ENCODE assay signal across 9 mouse cellular contexts in genomic region chr5:123288079-123288478, GRCm38 (mm10). TPM values are rescaled to one million over a fixed set of nuclear protein-coding genes. Genes with fewer than 3 reads are reported as not detected.
A peak's percentile ranks its signal among the peaks of the same experiment; 100 is the strongest.
DNase-seq lines count a peak whose midpoint lies in the region; ATAC-seq and TF ChIP-seq lines count a peak whose summit lies in the region.
"Had no signal": no experiment of that assay in that cellular context is flagged by ENCODE, and none has a peak within 500 bp of the region (broad histone marks: within the 10 kb centered on the region; RNA-seq: fewer than 3 reads in every experiment).

No protein-coding gene starts in this region.

- H3K9me3 ChIP-seq in kidney, embryonic 16.5 days (ENCODE audit: low read length) = 0 out of 2 replicates have a peak, but pooled peaks cover 3% of the 10 kb centered on the region
- H3K9me3 ChIP-seq in CH12.LX (replicated peaks; ENCODE audit: low read length) = no peaks in the 10 kb centered on the region
- no peaks in the 10 kb centered on the region for H3K9me3 ChIP-seq in hindbrain, embryonic 14.5 days (ENCODE audit: control insufficient read depth, low read length)
- H3K9me3 ChIP-seq: forebrain, embryonic 13.5 days had no signal

- no peak overlapping the region for H3K4me3 ChIP-seq in kidney, adult 2 months (ENCODE audit: insufficient read depth, low read depth, low read length)
- H3K4me3 ChIP-seq in kidney, embryonic 16.5 days (ENCODE audit: low read length) = no peak overlapping the region
- no peak overlapping the region for H3K4me3 ChIP-seq in CH12.LX (replicated peaks in 1 of 3; ENCODE audit: low read depth in 2 of 3, low read length in 2 of 3, poor library complexity in 1 of 3)
- H3K4me3 ChIP-seq in hindbrain, embryonic 14.5 days (replicated peaks; ENCODE audit: low read length) = no peak overlapping the region
- H3K4me3 ChIP-seq: forebrain, embryonic 13.5 days had no signal

- H3K79me2 ChIP-seq in CH12.LX (replicated peaks; ENCODE audit: control insufficient read depth, extremely low read depth, insufficient read depth, poor library complexity, severe bottlenecking) = no peaks in the 10 kb centered on the region

- H3K4me2 ChIP-seq in kidney, embryonic 16.5 days (replicated peaks; ENCODE audit: low read depth, low read length) = no peak overlapping the region
- H3K4me2 ChIP-seq in CH12.LX (ENCODE audit: insufficient read depth, low read depth, poor library complexity, severe bottlenecking) = no peak overlapping the region
- H3K4me2 ChIP-seq in hindbrain, embryonic 14.5 days (replicated peaks) = no peak overlapping the region
- H3K4me2 ChIP-seq: forebrain, embryonic 13.5 days had no signal

- dilution Hi-C loops in CH12.LX (cut with MboI; ENCODE audit: extremely low pct_ligation_motif_present, extremely low pct_unique_long_range_greater_than_20kb, low sequenced_read_pairs) = no loop called here

- no peaks in the 10 kb centered on the region for H3K36me3 ChIP-seq in kidney, adult 2 months (ENCODE audit: control insufficient read depth, insufficient read depth, low read length)
- H3K36me3 ChIP-seq in kidney, embryonic 16.5 days (ENCODE audit: insufficient read depth, low read length) = no peaks in the 10 kb centered on the region
- H3K36me3 ChIP-seq in CH12.LX (replicated peaks in 1 of 2; ENCODE audit: control insufficient read depth in 1 of 2, insufficient read depth in 1 of 2, low read length in 1 of 2) = no peaks in the 10 kb centered on the region
- H3K36me3 ChIP-seq in hindbrain, embryonic 14.5 days (replicated peaks; ENCODE audit: control insufficient read depth, insufficient read depth) = no peaks in the 10 kb centered on the region

- no peak for DNase-seq in kidney, adult 2 months
- DNase-seq in CH12.LX (ENCODE audit: extremely low read depth) = peak; percentile 10
- peak; percentile 46 for DNase-seq in NIH3T3 (ENCODE audit: low read depth)
- no peak for DNase-seq in hindbrain, embryonic 14.5 days (ENCODE audit: low spot score)
- no peak for DNase-seq in urinary bladder, postnatal 36 days (ENCODE audit: low spot score in 2 of 2)
- DNase-seq: cerebellum, adult 9-10 months had no signal

- H3K4me1 ChIP-seq in kidney, adult 2 months (ENCODE audit: control insufficient read depth, insufficient read depth, low read length) = no peaks in the 10 kb centered on the region
- H3K4me1 ChIP-seq in kidney, embryonic 16.5 days (ENCODE audit: insufficient read depth, low read length) = no peaks in the 10 kb centered on the region
- H3K4me1 ChIP-seq in CH12.LX (ENCODE audit: control insufficient read depth in 1 of 2, insufficient read depth in 2 of 2) = no peaks in the 10 kb centered on the region
- no peaks in the 10 kb centered on the region for H3K4me1 ChIP-seq in hindbrain, embryonic 14.5 days (replicated peaks; ENCODE audit: control insufficient read depth, insufficient read depth, low read length)
- H3K4me1 ChIP-seq: forebrain, embryonic 13.5 days had no signal

- in situ Hi-C loops in CH12.LX (cut with MboI; ENCODE audit: low pct_ligation_motif_present, low pct_unique_long_range_greater_than_20kb, low sequenced_read_pairs) = no loop called here

- peak; percentile 39 for TF ChIP-seq RAD21 in CH12.LX (IDR thresholded peaks at IDR 0.05; ENCODE audit: low read depth, low read length)

- TF ChIP-seq POLR2A in kidney, adult 2 months (IDR thresholded peaks at IDR 0.05; ENCODE audit: low read depth, low read length) = no peak
- no peak for TF ChIP-seq POLR2A in CH12.LX (IDR thresholded peaks at IDR 0.05; ENCODE audit: low read depth, low read length)

- WGBS in kidney, adult 2 months = 88% methylated on average over 5 of the region's 5 CpGs
- WGBS in kidney, embryonic 16.5 days = 91% methylated on average over 5 of the region's 5 CpGs
- 86% methylated on average over 5 of the region's 5 CpGs for WGBS in hindbrain, embryonic 14.5 days

- no peak overlapping the region for H3K9ac ChIP-seq in kidney, embryonic 16.5 days (replicated peaks; ENCODE audit: low read length)
- no peak overlapping the region for H3K9ac ChIP-seq in CH12.LX (ENCODE audit: insufficient read depth, low read depth)
- no peak overlapping the region for H3K9ac ChIP-seq in hindbrain, embryonic 14.5 days
- H3K9ac ChIP-seq: forebrain, embryonic 13.5 days had no signal

- no peak for TF ChIP-seq EP300 in CH12.LX (IDR thresholded peaks at IDR 0.05; ENCODE audit: low read length)

- H3K27me3 ChIP-seq in kidney, adult 2 months (replicated peaks; ENCODE audit: control insufficient read depth, insufficient read depth, low read length) = no peaks in the 10 kb centered on the region
- H3K27me3 ChIP-seq in kidney, embryonic 16.5 days (ENCODE audit: insufficient read depth, low read length) = no peaks in the 10 kb centered on the region
- no peaks in the 10 kb centered on the region for H3K27me3 ChIP-seq in CH12.LX (replicated peaks)
- no peaks in the 10 kb centered on the region for H3K27me3 ChIP-seq in hindbrain, embryonic 14.5 days (ENCODE audit: control insufficient read depth, insufficient read depth, low read length)
- H3K27me3 ChIP-seq: forebrain, embryonic 13.5 days had no signal

- H3K27ac ChIP-seq in kidney, adult 2 months (ENCODE audit: insufficient read depth, low read depth, low read length) = no peak overlapping the region
- no peak overlapping the region for H3K27ac ChIP-seq in kidney, embryonic 16.5 days (ENCODE audit: low read length)
- no peak overlapping the region for H3K27ac ChIP-seq in CH12.LX (ENCODE audit: insufficient read depth, low read depth)
- no peak overlapping the region for H3K27ac ChIP-seq in hindbrain, embryonic 14.5 days
- H3K27ac ChIP-seq: forebrain, embryonic 13.5 days had no signal

- peak; percentile 30; the same call in 1 of the 2 replicates for TF ChIP-seq CTCF in kidney, adult 2 months (conservative IDR thresholded peaks at IDR 0.05; ENCODE audit: insufficient read depth, insufficient read length, low read depth, low read length)
- peak in 1 of 2 experiments; percentile 64; a peak in 2 of 4 replicates for TF ChIP-seq CTCF in CH12.LX (conservative IDR thresholded peaks at IDR 0.05 in 1 of 2, IDR thresholded peaks at IDR 0.05 in 1 of 2; ENCODE audit: low read depth in 2 of 2, low read length in 2 of 2)

- no peak for ATAC-seq in kidney, embryonic 16.5 days (ENCODE audit: low FRiP score, low TSS enrichment)
- peak; percentile 55 for ATAC-seq in megakaryocyte progenitor cell, adult 5-6 weeks (replicated peaks; ENCODE audit: poor library complexity)
- no peak for ATAC-seq in hindbrain, embryonic 14.5 days (ENCODE audit: low FRiP score)
- ATAC-seq: forebrain, embryonic 13.5 days had no signal

TF ChIP-seq in CH12.LX, 34 proteins besides CTCF, POLR2A, EP300 and RAD21:
- no peak for TF ChIP-seq MAX (IDR thresholded peaks at IDR 0.05; ENCODE audit: low read length)
- peak; percentile 39 for TF ChIP-seq SMC3 (IDR thresholded peaks at IDR 0.05; ENCODE audit: low read depth, low read length)
TF ChIP-seq in CH12.LX: peak in this region for 1.

RNA-seq across cellular contexts. Expression of gene Wdr66, which starts 36.2 kb away (rescaled TPM):
- polyA plus RNA-seq in kidney, adult 2 months (2012; rRNA removed) = 2.6 and 2.9 TPM in 2 replicates
- 1.5 and 1.7 TPM in 2 replicates for polyA plus RNA-seq in kidney, embryonic 16.5 days (2015; fragmentation: Nextera tagmentation; extraction: Ambion mirVana)
- 0.13 and 0.21 TPM in 2 replicates for total RNA-seq in CH12.LX (2012; rRNA removed)
- total RNA-seq in CH12.LX (2014; rRNA removed) = 0.21 TPM in 1 of 2 replicates, not detected in the other
- polyA plus RNA-seq in CH12.LX (2012; ENCODE audit: insufficient read length, low read depth) = 0.34 and 0.55 TPM in 2 replicates
- 0.07 TPM in 1 of 2 replicates, not detected in the other for total RNA-seq in megakaryocyte progenitor cell, adult 5-6 weeks (2015)
- not detected in 2 replicates for total RNA-seq in megakaryocyte progenitor cell, adult 5-6 weeks (2017)
- 1.6 TPM in 2 replicates for polyA plus RNA-seq in hindbrain, embryonic 14.5 days (2014; fragmentation: Nextera tagmentation; extraction: Ambion mirVana)

RNA-seq across cellular contexts. Expression of gene Bcl7a, which starts 55.6 kb away (rescaled TPM):
- polyA plus RNA-seq in kidney, adult 2 months (2012; rRNA removed) = 23.4 and 25.4 TPM in 2 replicates
- 40.0 and 47.9 TPM in 2 replicates for polyA plus RNA-seq in kidney, embryonic 16.5 days (2015; fragmentation: Nextera tagmentation; extraction: Ambion mirVana)
- 3.6 and 4.3 TPM in 2 replicates for total RNA-seq in CH12.LX (2012; rRNA removed)
- 1.9 and 2.3 TPM in 2 replicates for total RNA-seq in CH12.LX (2014; rRNA removed)
- 6.3 and 7.2 TPM in 2 replicates for polyA plus RNA-seq in CH12.LX (2012; ENCODE audit: insufficient read length, low read depth)
- 16.3 and 20.0 TPM in 2 replicates for total RNA-seq in megakaryocyte progenitor cell, adult 5-6 weeks (2015)
- 14.7 and 17.5 TPM in 2 replicates for total RNA-seq in megakaryocyte progenitor cell, adult 5-6 weeks (2017)
- 35.6 and 36.5 TPM in 2 replicates for polyA plus RNA-seq in hindbrain, embryonic 14.5 days (2014; fragmentation: Nextera tagmentation; extraction: Ambion mirVana)

Comparison
In these comparisons a context has a peak if more than half of its experiments do, and no peak if none do; other contexts are left out.
1. DNase-seq: peak in CH12.LX (single experiment) and NIH3T3 (single experiment); none in kidney, adult 2 months (single experiment), hindbrain, embryonic 14.5 days (single experiment) and urinary bladder, postnatal 36 days (0 of 2).